Mouse (Mus musculus) kidney, embryonic 15.5 days (tissue): ENCODE data around the gene Tet3. TPM values are rescaled to one million over a fixed set of nuclear protein-coding genes. Genes with fewer than 3 reads are reported as not detected.

Experiments used
- ATAC-seq: fragments of 200-750 bp; cut with Nextera tagmentation; replicated peaks from 2 replicates; pipeline ENCODE4 v1.8.0; 2017; ENCODE audit warnings: moderate TSS enrichment; ENCODE audit not compliant: low FRiP score
- H3K27ac ChIP-seq: fragments of 300-500 bp; sonication (generic); 2 replicates; pipeline ENCODE4 v1.5.1; 2015; ENCODE audit warnings: mild to moderate bottlenecking, inconsistent platforms
- H3K27me3 ChIP-seq: fragments of 300-500 bp; sonication (generic); 2 replicates; pipeline ENCODE4 v1.6.1; 2015; ENCODE audit warnings: inconsistent platforms
- H3K36me3 ChIP-seq: fragments of 300-500 bp; sonication (generic); 2 replicates; pipeline ENCODE4 v1.6.1; 2015; ENCODE audit warnings: inconsistent platforms
- H3K4me1 ChIP-seq: fragments of 300-500 bp; sonication (generic); 2 replicates; pipeline ENCODE4 v1.6.1; 2015; ENCODE audit warnings: inconsistent platforms
- H3K4me2 ChIP-seq: fragments of 300-500 bp; sonication (generic); 2 replicates; pipeline ENCODE4 v1.6.1; 2015; ENCODE audit warnings: moderate library complexity, mild to moderate bottlenecking, inconsistent platforms
- H3K4me3 ChIP-seq: fragments of 300-500 bp; sonication (generic); replicated peaks from 2 replicates; pipeline ENCODE4 v1.5.1; 2015; ENCODE audit warnings: mild to moderate bottlenecking, inconsistent platforms
- H3K9ac ChIP-seq: fragments of 300-500 bp; sonication (generic); 2 replicates; pipeline ENCODE4 v1.6.1; 2015; ENCODE audit warnings: mild to moderate bottlenecking, inconsistent platforms
- H3K9me3 ChIP-seq: fragments of 300-500 bp; sonication (generic); replicated peaks from 2 replicates; pipeline ENCODE4 v1.6.1; 2016; ENCODE audit warnings: inconsistent platforms
- WGBS: fragments of 180-500 bp; shearing (Covaris S2); methylation state at CpG from one replicate; pipeline ENCODE4 v1.1.7; 2015; ENCODE audit warnings: mixed read lengths; 5-methylcytosine and 5-hydroxymethylcytosine counted together
- polyA plus RNA-seq: library from polyadenylated mRNA; unstranded; fragments of >200 nt; fragmentation: Nextera tagmentation; extraction: Ambion mirVana; gene quantifications from 2 replicates; pipeline ENCODE4 v1.2.1, GENCODE M21; 2015

The Tet3 gene
- polyA plus RNA-seq, 1 experiment from 2014 or later = 51.4 TPM

- Histone ChIP-seq H3K27me3 (no peaks in the 10 kb centered on the region), H3K4me2 (no peak overlapping the region), H3K9ac (no peak overlapping the region), H3K9me3 (no peaks in the 10 kb centered on the region), H3K4me3 (no peak overlapping the region), H3K4me1 (no peaks in the 10 kb centered on the region), H3K36me3 (peaks cover 100% of the 10 kb centered on the region), H3K27ac (no peak overlapping the region)
- 86% methylated on average over 9 of the region's 9 CpGs for WGBS
- ATAC-seq = no peak
These were observed 85.1 kb downstream of the Tet3 start for GRCm38 (mm10) chr6:83373704-83374300.

- Histone ChIP-seq H3K27ac (no peak overlapping the region), H3K4me3 (no peak overlapping the region), H3K36me3 (peaks cover 99% of the 10 kb centered on the region), H3K9me3 (no peaks in the 10 kb centered on the region), H3K4me1 (no peaks in the 10 kb centered on the region), H3K9ac (no peak overlapping the region), H3K27me3 (no peaks in the 10 kb centered on the region), H3K4me2 (no peak overlapping the region)
- 77% methylated on average over 3 of the region's 3 CpGs for WGBS
- no peak for ATAC-seq
These were observed 87.5 kb downstream of the Tet3 start for GRCm38 (mm10) chr6:83371350-83371749.

GRCm38 (mm10) chr6:83370316-83370965 is 88.4 kb downstream of the Tet3 start:
- no peaks in the 10 kb centered on the region for H3K4me1 ChIP-seq
- peaks cover 97% of the 10 kb centered on the region for H3K36me3 ChIP-seq
- no peak overlapping the region for H3K27ac ChIP-seq
- H3K4me3 ChIP-seq = no peak overlapping the region
- ATAC-seq = no peak
- 88% methylated on average over 21 of the region's 21 CpGs for whole genome bisulfite sequencing
- H3K9me3 ChIP-seq = no peaks in the 10 kb centered on the region
- no peaks in the 10 kb centered on the region for H3K27me3 ChIP-seq
- no peak overlapping the region for H3K9ac ChIP-seq
- H3K4me2 ChIP-seq = no peak overlapping the region

GRCm38 (mm10) chr6:83363075-83363474 is 95.8 kb downstream of the Tet3 start:
- H3K9me3 ChIP-seq = no peaks in the 10 kb centered on the region
- ATAC-seq = no peak
- H3K4me2 ChIP-seq = no peak overlapping the region
- H3K27ac ChIP-seq = no peak overlapping the region
- no peaks in the 10 kb centered on the region for H3K4me1 ChIP-seq
- WGBS = 90% methylated on average over 12 of the region's 12 CpGs
- no peak overlapping the region for H3K9ac ChIP-seq
- H3K36me3 ChIP-seq = peaks cover 88% of the 10 kb centered on the region
- H3K27me3 ChIP-seq = no peaks in the 10 kb centered on the region
- no peak overlapping the region for H3K4me3 ChIP-seq

- Histone ChIP-seq H3K4me3 (no peak overlapping the region), H3K9ac (no peak overlapping the region), H3K9me3 (no peaks in the 10 kb centered on the region), H3K4me2 (no peak overlapping the region), H3K36me3 (peaks cover 85% of the 10 kb centered on the region), H3K4me1 (no peaks in the 10 kb centered on the region), H3K27me3 (no peaks in the 10 kb centered on the region), H3K27ac (no peak overlapping the region)
- ATAC-seq = no peak
- WGBS = 87% methylated on average over 11 of the region's 11 CpGs
These were observed 97.2 kb downstream of the Tet3 start for GRCm38 (mm10) chr6:83361523-83362248.

GRCm38 (mm10) chr6:83357436-83357835 is 101.4 kb downstream of the Tet3 start:
- no peak for ATAC-seq
- Histone ChIP-seq H3K4me2 (no peak overlapping the region), H3K36me3 (peaks cover 85% of the 10 kb centered on the region), H3K27me3 (no peaks in the 10 kb centered on the region), H3K4me1 (no peaks in the 10 kb centered on the region), H3K9ac (no peak overlapping the region), H3K4me3 (no peak overlapping the region), H3K9me3 (no peaks in the 10 kb centered on the region), H3K27ac (no peak overlapping the region)
- WGBS = 91% methylated on average over 10 of the region's 10 CpGs

- WGBS = 22% methylated on average over 7 of the region's 7 CpGs
- H3K27ac ChIP-seq = no peak overlapping the region
- H3K36me3 ChIP-seq = peaks cover 83% of the 10 kb centered on the region
- no peak overlapping the region for H3K4me3 ChIP-seq
- H3K9ac ChIP-seq = no peak overlapping the region
- H3K4me2 ChIP-seq = no peak overlapping the region
- H3K4me1 ChIP-seq = no peaks in the 10 kb centered on the region
- no peaks in the 10 kb centered on the region for H3K9me3 ChIP-seq
- peak; percentile 33; the same call in 1 of the 2 replicates for ATAC-seq
- H3K27me3 ChIP-seq = no peaks in the 10 kb centered on the region
These were observed 102.2 kb downstream of the Tet3 start for GRCm38 (mm10) chr6:83356569-83357138.

GRCm38 (mm10) chr6:83354856-83355781 is 103.8 kb downstream of the Tet3 start:
- WGBS = 83% methylated on average over 9 of the region's 9 CpGs
- H3K9ac ChIP-seq = no peak overlapping the region
- no peak for ATAC-seq
- H3K27me3 ChIP-seq = no peaks in the 10 kb centered on the region
- H3K9me3 ChIP-seq = no peaks in the 10 kb centered on the region
- no peak overlapping the region for H3K4me2 ChIP-seq
- no peak overlapping the region for H3K4me3 ChIP-seq
- peaks cover 71% of the 10 kb centered on the region for H3K36me3 ChIP-seq
- H3K27ac ChIP-seq = no peak overlapping the region
- peaks cover 7% of the 10 kb centered on the region for H3K4me1 ChIP-seq

- H3K4me2 ChIP-seq = no peak overlapping the region
- H3K9me3 ChIP-seq = no peaks in the 10 kb centered on the region
- no peaks in the 10 kb centered on the region for H3K27me3 ChIP-seq
- H3K9ac ChIP-seq = no peak overlapping the region
- H3K27ac ChIP-seq = no peak overlapping the region
- no peak for ATAC-seq
- WGBS = 94% methylated on average over 24 of the region's 24 CpGs
- peaks cover 48% of the 10 kb centered on the region for H3K36me3 ChIP-seq
- H3K4me3 ChIP-seq = no peak overlapping the region
- H3K4me1 ChIP-seq = peaks cover 18% of the 10 kb centered on the region
These were observed 106.0 kb downstream of the Tet3 start for GRCm38 (mm10) chr6:83352666-83353410.

- H3K9me3 ChIP-seq = no peaks in the 10 kb centered on the region
- 85% methylated on average over 7 of the region's 7 CpGs for WGBS
- no peaks in the 10 kb centered on the region for H3K27me3 ChIP-seq
- H3K27ac ChIP-seq = no peak overlapping the region
- no peak; the same call in 1 of the 2 replicates for ATAC-seq
- H3K36me3 ChIP-seq = peaks cover 44% of the 10 kb centered on the region
- H3K9ac ChIP-seq = no peak overlapping the region
- H3K4me2 ChIP-seq = no peak overlapping the region
- H3K4me3 ChIP-seq = no peak overlapping the region
- peaks cover 18% of the 10 kb centered on the region for H3K4me1 ChIP-seq
These were observed 107.3 kb downstream of the Tet3 start for GRCm38 (mm10) chr6:83351490-83352160.
